Mouse (Mus musculus): Measurements from ENCODE around the gene Tex28.
"Not testable (repeated sequence)": the region's sequence is repeated elsewhere in the genome, so short reads cannot be mapped to it uniquely, and the experiment has no call there.

Gene Tex28

GRCm38 (mm10) chrX:74167738-74168137 lies at the start of gene Tex28:
Gene Tex28, minus strand, starts transcription at chrX:74167838.
- DNase-seq (ENCODE audit: low read depth, low spot score), result no peak

- DNase-seq (ENCODE audit: low read depth, low spot score), result no peak
Measured at GRCm38 (mm10) chrX:74203556-74203955, 35.9 kb upstream of the Tex28 start.

GRCm38 (mm10) chrX:74176959-74177358 lies 9.3 kb upstream of the Tex28 start, which contains the start of gene Tktl1:
Gene Tktl1, plus strand, starts transcription at chrX:74177259.
- DNase-seq (ENCODE audit: low read depth, low spot score), result no peak

- DNase-seq (ENCODE audit: low read depth, low spot score), result not testable (repeated sequence)
Measured at GRCm38 (mm10) chrX:74135263-74135662, 32.4 kb downstream of the Tex28 start, which contains the start of gene Mecp2. Gene Mecp2, minus strand, starts transcription at chrX:74135363.

- no peak for DNase-seq (ENCODE audit: low read depth, low spot score)
Measured at GRCm38 (mm10) chrX:74127164-74127563, 40.5 kb downstream of the Tex28 start, which contains the start of gene Opn1mw. Gene Opn1mw, plus strand, starts transcription at chrX:74127464.

- DNase-seq (ENCODE audit: low read depth, low spot score), result no peak
Measured at GRCm38 (mm10) chrX:74124975-74125374, 42.7 kb downstream of the Tex28 start.

GRCm38 (mm10) chrX:74115511-74115910 lies 52.1 kb downstream of the Tex28 start:
- DNase-seq (ENCODE audit: low read depth, low spot score), result peak; percentile 64

- DNase-seq (ENCODE audit: low read depth, low spot score), result no peak
Measured at GRCm38 (mm10) chrX:74114036-74114435, 53.6 kb downstream of the Tex28 start.

GRCm38 (mm10) chrX:74108747-74109146 lies 58.9 kb downstream of the Tex28 start:
- no peak for DNase-seq (ENCODE audit: low read depth, low spot score)

GRCm38 (mm10) chrX:74105916-74106315 lies 61.7 kb downstream of the Tex28 start:
- DNase-seq (ENCODE audit: low read depth, low spot score), result no peak

- DNase-seq (ENCODE audit: low read depth, low spot score), result peak; percentile 54
Measured at GRCm38 (mm10) chrX:74103457-74104188, 64.0 kb downstream of the Tex28 start.
